Mouse (Mus musculus) bone marrow macrophage, adult 2 months (primary cell): ENCODE results near the gene Dhdh. TPM values are rescaled to one million over a fixed set of nuclear protein-coding genes. Genes with fewer than 3 reads are reported as not detected.

Source experiments
- H3K27ac ChIP-seq: 2 replicates; pipeline ENCODE4 v1.5.1; 2012; ENCODE audit warnings: low read depth, low read length; ENCODE audit not compliant: insufficient read depth
- H3K4me1 ChIP-seq: 2 replicates; pipeline ENCODE4 v1.6.1; 2012; ENCODE audit warnings: low read length; ENCODE audit not compliant: control insufficient read depth, insufficient read depth
- H3K4me3 ChIP-seq: 2 replicates; pipeline ENCODE4 v1.5.1; 2012; ENCODE audit warnings: mild to moderate bottlenecking, low read length, moderate library complexity; ENCODE audit not compliant: insufficient read depth
- CTCF ChIP-seq: IDR thresholded peaks from 2 replicates; pipeline ENCODE4 v1.5.1; 2012; ENCODE audit warnings: low read depth, mild to moderate bottlenecking, low read length, moderate library complexity
- POLR2A ChIP-seq: IDR thresholded peaks from 2 replicates; pipeline ENCODE4 v1.6.1; 2012; ENCODE audit warnings: mild to moderate bottlenecking, low read depth, low read length, borderline replicate concordance
- polyA plus RNA-seq: library from polyadenylated mRNA; stranded (reverse); fragments of >200 nt; gene quantifications from 2 replicates; pipeline ENCODE4 v1.2.4, GENCODE M21; 2012; ENCODE audit not compliant: missing spikeins, insufficient read depth, insufficient read length

Dhdh gene
- polyA plus RNA-seq, 1 experiment, result 22.0 TPM

GRCm38 (mm10) chr7:45455932-45456696, 32.5 kb downstream of the Dhdh start:
- TF ChIP-seq POLR2A (no peak), CTCF (no peak)
- H3K4me3 ChIP-seq, result peak overlapping the region; percentile 94
- H3K27ac ChIP-seq, result peak overlapping the region; percentile 100
- peaks cover 8% of the 10 kb centered on the region for H3K4me1 ChIP-seq

- Histone ChIP-seq H3K4me1 (no peaks in the 10 kb centered on the region), H3K4me3 (no peak overlapping the region), H3K27ac (no peak overlapping the region)
- no peak for TF ChIP-seq CTCF
- no peak for TF ChIP-seq POLR2A
Observed at GRCm38 (mm10) chr7:45454971-45455370, 33.6 kb downstream of the Dhdh start.

- no peak overlapping the region for H3K4me3 ChIP-seq
- no peaks in the 10 kb centered on the region for H3K4me1 ChIP-seq
- TF ChIP-seq CTCF (peak; percentile 54), POLR2A (no peak)
- H3K27ac ChIP-seq, result no peak overlapping the region
Observed at GRCm38 (mm10) chr7:45451344-45451982, 37.1 kb downstream of the Dhdh start.

GRCm38 (mm10) chr7:45449974-45450373, 38.6 kb downstream of the Dhdh start:
- Histone ChIP-seq H3K27ac (no peak overlapping the region), H3K4me3 (no peak overlapping the region), H3K4me1 (no peaks in the 10 kb centered on the region)
- TF ChIP-seq CTCF (no peak), POLR2A (no peak)

GRCm38 (mm10) chr7:45447325-45447990, 41.1 kb downstream of the Dhdh start:
- no peak overlapping the region for H3K27ac ChIP-seq
- no peaks in the 10 kb centered on the region for H3K4me1 ChIP-seq
- TF ChIP-seq CTCF (peak; percentile 9; the same call in 1 of the 2 replicates), POLR2A (no peak)
- H3K4me3 ChIP-seq, result no peak overlapping the region

- no peak for TF ChIP-seq CTCF
- no peak for TF ChIP-seq POLR2A
- Histone ChIP-seq H3K27ac (no peak overlapping the region), H3K4me3 (no peak overlapping the region), H3K4me1 (no peaks in the 10 kb centered on the region)
Observed at GRCm38 (mm10) chr7:45446589-45446988, 42.0 kb downstream of the Dhdh start.

GRCm38 (mm10) chr7:45443526-45444420, 44.8 kb downstream of the Dhdh start:
- TF ChIP-seq CTCF (no peak), POLR2A (no peak)
- Histone ChIP-seq H3K4me1 (no peaks in the 10 kb centered on the region), H3K4me3 (no peak overlapping the region), H3K27ac (no peak overlapping the region)

GRCm38 (mm10) chr7:45437521-45438276, 50.9 kb downstream of the Dhdh start, which contains the start of gene Ruvbl2:
Gene Ruvbl2, minus strand, starts transcription at chr7:45438096.
- TF ChIP-seq CTCF (no peak), POLR2A (no peak)
- Histone ChIP-seq H3K27ac (no peak within 1 kb of the TSS), H3K4me3 (no peak within 1 kb of the TSS), H3K4me1 (peaks cover 15% of the 10 kb centered on the region)

GRCm38 (mm10) chr7:45437046-45437445, 51.6 kb downstream of the Dhdh start:
- Histone ChIP-seq H3K4me3 (no peak overlapping the region), H3K4me1 (peaks cover 20% of the 10 kb centered on the region), H3K27ac (no peak overlapping the region)
- TF ChIP-seq CTCF (no peak), POLR2A (no peak)
